Mouse (Mus musculus): ENCODE results near the gene Ces1d. TPM values are rescaled to one million over a fixed set of nuclear protein-coding genes. Genes with fewer than 3 reads are reported as not detected.

Gene Ces1d
- polyA plus RNA-seq, 2 experiments, result 10.0 to 18.9 TPM

GRCm38 (mm10) chr8:93180581-93181129, 17.0 kb downstream of the Ces1d start:
- Histone ChIP-seq H3K9ac (replicated peaks) (no peak overlapping the region), H3K4me1 (replicated peaks; ENCODE audit: control insufficient read depth in 2 of 2, insufficient read depth in 2 of 2, low read length in 1 of 2) (no peaks in the 10 kb centered on the region), H3K4me3 (ENCODE audit: insufficient read depth in 1 of 2, low read depth in 2 of 2, low read length in 2 of 2) (no peak overlapping the region), H3K27me3 (ENCODE audit: control insufficient read depth, insufficient read depth, low read length) (no peaks in the 10 kb centered on the region), H3K9me3 (ENCODE audit: control insufficient read depth, low read length) (no peaks in the 10 kb centered on the region), H3K36me3 (replicated peaks; ENCODE audit: control insufficient read depth, insufficient read depth, low read depth) (no peaks in the 10 kb centered on the region), H3K4me2 (ENCODE audit: low read depth) (no peak overlapping the region), H3K27ac (no peak overlapping the region)
- DNase-seq (ENCODE audit: low read depth in 3 of 3, low spot score in 3 of 3), result no peak
- no peak for ATAC-seq (ENCODE audit: insufficient read depth)
- no peak for TF ChIP-seq EP300 (IDR thresholded peaks at IDR 0.05; ENCODE audit: low read depth)
- no peak for TF ChIP-seq CTCF (IDR thresholded peaks at IDR 0.05; ENCODE audit: low read depth)
- 62% methylated on average over 4 of the region's 4 CpGs for WGBS (ENCODE audit: insufficient replicate concordance)

DNA sequence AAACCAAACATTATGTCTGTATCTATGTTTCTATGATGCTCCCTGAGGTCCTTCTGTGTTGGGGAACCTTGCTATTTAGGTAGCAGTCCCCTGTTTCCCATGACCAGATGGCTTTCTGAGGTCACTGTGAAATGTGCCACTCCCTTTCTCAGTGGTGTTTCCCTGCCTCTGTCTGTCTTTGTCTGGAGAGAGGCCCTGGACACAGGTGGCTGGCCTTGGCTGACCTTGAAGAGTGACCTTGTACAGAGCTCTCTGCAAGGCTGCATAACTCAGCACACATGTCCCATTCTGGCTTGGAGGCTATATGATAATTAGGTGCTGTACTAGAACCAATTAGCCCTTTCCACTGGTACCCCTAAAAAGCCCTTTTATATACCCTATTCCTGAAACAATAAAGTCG, 21.0 kb downstream of the Ces1d start:
- no peak overlapping the region for H3K9ac ChIP-seq (replicated peaks)
- no peaks in the 10 kb centered on the region for H3K27me3 ChIP-seq (ENCODE audit: control insufficient read depth, insufficient read depth, low read length)
- H3K9me3 ChIP-seq (ENCODE audit: control insufficient read depth, low read length), result no peaks in the 10 kb centered on the region
- H3K4me3 ChIP-seq (ENCODE audit: insufficient read depth in 1 of 2, low read depth in 2 of 2, low read length in 2 of 2), result no peak overlapping the region
- no peaks in the 10 kb centered on the region for H3K36me3 ChIP-seq (replicated peaks; ENCODE audit: control insufficient read depth, insufficient read depth, low read depth)
- H3K4me1 ChIP-seq (replicated peaks; ENCODE audit: control insufficient read depth in 2 of 2, insufficient read depth in 2 of 2, low read length in 1 of 2), result no peaks in the 10 kb centered on the region
- ATAC-seq (ENCODE audit: insufficient read depth) (no peak), DNase-seq (ENCODE audit: low read depth in 3 of 3, low spot score in 3 of 3) (no peak)
- 24% methylated on average over 1 of the region's 1 CpGs for WGBS (ENCODE audit: insufficient replicate concordance)
- TF ChIP-seq EP300 (IDR thresholded peaks at IDR 0.05; ENCODE audit: low read depth), result no peak
- TF ChIP-seq CTCF (IDR thresholded peaks at IDR 0.05; ENCODE audit: low read depth), result no peak
- H3K4me2 ChIP-seq (ENCODE audit: low read depth), result no peak overlapping the region
- no peak overlapping the region for H3K27ac ChIP-seq

GRCm38 (mm10) chr8:93174554-93174953, 23.1 kb downstream of the Ces1d start:
- Histone ChIP-seq H3K4me2 (ENCODE audit: low read depth) (no peak overlapping the region), H3K9ac (replicated peaks) (no peak overlapping the region), H3K27ac (no peak overlapping the region), H3K4me1 (replicated peaks; ENCODE audit: control insufficient read depth in 2 of 2, insufficient read depth in 2 of 2, low read length in 1 of 2) (no peaks in the 10 kb centered on the region), H3K9me3 (ENCODE audit: control insufficient read depth, low read length) (no peaks in the 10 kb centered on the region), H3K4me3 (ENCODE audit: insufficient read depth in 1 of 2, low read depth in 2 of 2, low read length in 2 of 2) (no peak overlapping the region), H3K27me3 (ENCODE audit: control insufficient read depth, insufficient read depth, low read length) (no peaks in the 10 kb centered on the region), H3K36me3 (replicated peaks; ENCODE audit: control insufficient read depth, insufficient read depth, low read depth) (no peaks in the 10 kb centered on the region)
- TF ChIP-seq EP300 (IDR thresholded peaks at IDR 0.05; ENCODE audit: low read depth) (no peak), CTCF (IDR thresholded peaks at IDR 0.05; ENCODE audit: low read depth) (no peak)
- DNase-seq (ENCODE audit: low read depth in 3 of 3, low spot score in 3 of 3) (no peak), ATAC-seq (ENCODE audit: insufficient read depth) (no peak)
- WGBS (ENCODE audit: insufficient replicate concordance), result 66% methylated on average over 2 of the region's 2 CpGs

DNA sequence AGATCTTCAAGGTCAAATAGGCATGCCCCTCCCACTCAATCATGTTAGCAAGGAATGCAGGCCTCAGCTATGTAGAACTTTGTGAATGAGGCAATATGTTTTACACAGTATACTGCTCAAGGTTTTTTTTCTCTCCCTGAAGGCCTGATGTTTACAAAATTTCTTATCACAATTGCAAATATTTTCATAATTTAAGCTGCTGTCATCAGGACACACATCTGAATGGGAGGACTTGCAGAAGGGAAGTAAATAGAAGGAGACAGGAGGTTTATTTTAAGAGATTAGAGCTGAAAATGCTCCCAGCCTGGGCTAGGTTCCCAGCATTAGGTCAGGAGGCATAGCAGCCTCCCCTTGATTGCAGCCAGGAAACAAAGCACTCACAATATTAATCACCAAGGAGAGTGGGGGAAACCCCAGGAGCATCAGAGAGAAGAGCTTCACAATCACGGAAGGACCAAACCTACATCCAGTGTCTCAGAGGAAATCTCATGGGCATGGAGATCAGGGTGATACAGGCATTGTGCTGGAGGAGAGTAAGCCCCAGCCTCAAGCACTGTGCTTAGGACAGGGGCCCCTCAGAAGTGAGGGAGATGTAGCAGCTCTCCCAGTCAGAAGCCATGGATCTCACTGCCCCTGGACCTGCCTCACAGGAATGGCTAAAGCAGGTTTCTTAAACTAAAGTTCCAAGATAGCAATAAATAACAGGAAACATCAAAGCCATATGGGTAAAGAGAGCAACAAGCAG, 25.6 kb downstream of the Ces1d start:
- no peak for ATAC-seq (ENCODE audit: insufficient read depth)

GRCm38 (mm10) chr8:93163363-93163762, 34.3 kb downstream of the Ces1d start:
- H3K36me3 ChIP-seq (replicated peaks; ENCODE audit: control insufficient read depth, insufficient read depth, low read depth), result no peaks in the 10 kb centered on the region
- no peak overlapping the region for H3K4me2 ChIP-seq (ENCODE audit: low read depth)
- TF ChIP-seq EP300 (IDR thresholded peaks at IDR 0.05; ENCODE audit: low read depth) (no peak), CTCF (IDR thresholded peaks at IDR 0.05; ENCODE audit: low read depth) (no peak)
- DNase-seq (ENCODE audit: low read depth in 3 of 3, low spot score in 3 of 3), result no peak
- H3K9me3 ChIP-seq (ENCODE audit: control insufficient read depth, low read length), result no peaks in the 10 kb centered on the region
- no peak overlapping the region for H3K4me3 ChIP-seq (ENCODE audit: insufficient read depth in 1 of 2, low read depth in 2 of 2, low read length in 2 of 2)
- no peak overlapping the region for H3K27ac ChIP-seq
- H3K27me3 ChIP-seq (ENCODE audit: control insufficient read depth, insufficient read depth, low read length), result no peaks in the 10 kb centered on the region
- no peak overlapping the region for H3K9ac ChIP-seq (replicated peaks)
- 69% methylated on average over 1 of the region's 1 CpGs for WGBS (ENCODE audit: insufficient replicate concordance)
- no peaks in the 10 kb centered on the region for H3K4me1 ChIP-seq (replicated peaks; ENCODE audit: control insufficient read depth in 2 of 2, insufficient read depth in 2 of 2, low read length in 1 of 2)
- no peak for ATAC-seq (ENCODE audit: insufficient read depth)

More for the DNA sequence above, 25.6 kb downstream of the Ces1d start:
- no peaks in the 10 kb centered on the region for H3K4me1 ChIP-seq (replicated peaks; ENCODE audit: control insufficient read depth in 2 of 2, insufficient read depth in 2 of 2, low read length in 1 of 2)
- no peak overlapping the region for H3K4me2 ChIP-seq (ENCODE audit: low read depth)
- no peak for DNase-seq (ENCODE audit: low read depth in 3 of 3, low spot score in 3 of 3)
- no peak overlapping the region for H3K9ac ChIP-seq (replicated peaks)
- no peak overlapping the region for H3K4me3 ChIP-seq (ENCODE audit: insufficient read depth in 1 of 2, low read depth in 2 of 2, low read length in 2 of 2)
- H3K9me3 ChIP-seq (ENCODE audit: control insufficient read depth, low read length), result no peaks in the 10 kb centered on the region
- H3K36me3 ChIP-seq (replicated peaks; ENCODE audit: control insufficient read depth, insufficient read depth, low read depth), result no peaks in the 10 kb centered on the region
- WGBS (ENCODE audit: insufficient replicate concordance), result 52% methylated on average over 1 of the region's 1 CpGs
- H3K27me3 ChIP-seq (ENCODE audit: control insufficient read depth, insufficient read depth, low read length), result no peaks in the 10 kb centered on the region
- H3K27ac ChIP-seq, result no peak overlapping the region
- no peak for TF ChIP-seq CTCF (IDR thresholded peaks at IDR 0.05; ENCODE audit: low read depth)
- no peak for TF ChIP-seq EP300 (IDR thresholded peaks at IDR 0.05; ENCODE audit: low read depth)

All from liver, embryonic 14.5 days (tissue).